Mouse (Mus musculus) heart, adult 2 months (tissue): ENCODE measurements around the gene Zfp580. TPM values are rescaled to one million over a fixed set of nuclear protein-coding genes. Genes with fewer than 3 reads are reported as not detected.

Source experiments
- DNase-seq, 2 experiments: peaks; one replicate each; pipeline ENCODE4 v3.0.0; 2021
- H3K27ac ChIP-seq: fragments of 200-600 bp; 2 replicates; pipeline ENCODE4 v1.8.1; 2022
- H3K27me3 ChIP-seq: fragments of 200-500 bp; 2 replicates; pipeline ENCODE4 v1.6.1; 2012; ENCODE audit warnings: mild to moderate bottlenecking, low read length, inconsistent platforms, mixed read lengths; ENCODE audit not compliant: control insufficient read depth, insufficient read depth
- H3K36me3 ChIP-seq: fragments of 200-500 bp; 2 replicates; pipeline ENCODE4 v1.6.1; 2012; ENCODE audit warnings: low read length, inconsistent platforms; ENCODE audit not compliant: control insufficient read depth, insufficient read depth
- H3K4me1 ChIP-seq: fragments of 200-500 bp; 2 replicates; pipeline ENCODE4 v1.6.1; 2011; ENCODE audit warnings: low read length; ENCODE audit not compliant: control insufficient read depth, insufficient read depth
- H3K4me3 ChIP-seq: fragments of 200-600 bp; 2 replicates; pipeline ENCODE4 v1.8.1; 2022
- H3K79me2 ChIP-seq: fragments of 200-500 bp; replicated peaks from 2 replicates; pipeline ENCODE4 v1.6.1; 2012; ENCODE audit warnings: mild to moderate bottlenecking, inconsistent platforms, low read length, moderate library complexity, mixed read lengths; ENCODE audit not compliant: control insufficient read depth, insufficient read depth
- H3K9ac ChIP-seq: fragments of 200-500 bp; 2 replicates; pipeline ENCODE4 v1.6.1; 2012; ENCODE audit warnings: low read depth, mild to moderate bottlenecking, control low read depth, inconsistent platforms, low read length, mixed read lengths
- CTCF ChIP-seq: fragments of 200-600 bp; IDR thresholded peaks from 2 replicates; pipeline ENCODE4 v1.8.1; 2022; ENCODE audit warnings: antibody characterized with exemption, mild to moderate bottlenecking, moderate library complexity
- EP300 ChIP-seq: fragments of 200-500 bp; IDR thresholded peaks from 2 replicates; pipeline ENCODE4 v1.6.1; 2011; ENCODE audit warnings: low read depth, low read length, control low read depth; ENCODE audit not compliant: insufficient read depth
- POLR2A ChIP-seq: fragments of 200-500 bp; IDR thresholded peaks from 2 replicates; pipeline ENCODE4 v1.6.1; 2011; ENCODE audit warnings: mild to moderate bottlenecking, low read depth, low read length, control low read depth; ENCODE audit not compliant: insufficient read depth
- WGBS: fragments of 180-500 bp; shearing (Covaris S2); methylation state at CpG from one replicate; pipeline ENCODE4 v1.1.7; 2018; 5-methylcytosine and 5-hydroxymethylcytosine counted together
- intact Hi-C: fragments of 180-260 bp; cut with DNase I; formaldehyde crosslinking; loops from one replicate; pipeline ENCODE4 v1.15.1; 2025
- polyA plus RNA-seq: library from polyadenylated mRNA; depleted of rRNA; stranded (reverse); fragments of >200 nt; gene quantifications from 2 replicates; pipeline ENCODE4 v1.2.3, GENCODE M21; 2012
- total RNA-seq, 2 experiments: library from RNA; stranded (reverse); gene quantifications; 2 replicates each; pipeline ENCODE4 v1.2.3; 2021

The Zfp580 gene
- total and polyA plus RNA-seq, 3 experiments: 3.4 to 12.7 (median 4.4) TPM

GRCm38 (mm10) chr7:5080815-5081214 is 29.5 kb downstream of the Zfp580 start:
- H3K9ac ChIP-seq: peak overlapping the region; percentile 91
- H3K4me3 ChIP-seq: peak overlapping the region; percentile 95
- intact Hi-C loops: loop anchor here (1.0 kb wide), 1 partner anchor 44 kb away; the partner anchor contains the start of gene Rasl2-9
- peaks cover 9% of the 10 kb centered on the region for H3K79me2 ChIP-seq
- no peaks in the 10 kb centered on the region for H3K27me3 ChIP-seq
- WGBS: 3% methylated on average over 6 of the region's 6 CpGs
- TF ChIP-seq EP300 (no peak), CTCF (no peak), POLR2A (no peak)
- H3K4me1 ChIP-seq: peaks cover 8% of the 10 kb centered on the region
- peaks cover 26% of the 10 kb centered on the region for H3K36me3 ChIP-seq
- peak overlapping the region; percentile 96 for H3K27ac ChIP-seq
- no peak for DNase-seq

GRCm38 (mm10) chr7:5081241-5081640 is 29.9 kb downstream of the Zfp580 start:
- H3K27ac ChIP-seq: peak overlapping the region; percentile 96
- no peak for TF ChIP-seq EP300
- TF ChIP-seq CTCF: no peak; the same call in 1 of the 2 replicates
- TF ChIP-seq POLR2A: no peak
- DNase-seq: no peak
- H3K4me3 ChIP-seq: peak overlapping the region; percentile 95
- peaks cover 9% of the 10 kb centered on the region for H3K4me1 ChIP-seq
- 15% methylated on average over 6 of the region's 6 CpGs for WGBS
- H3K9ac ChIP-seq: 0 out of 2 replicates have a peak overlapping the region, but pooled peaks have one; percentile 8
- intact Hi-C loops: no loop called here
- H3K79me2 ChIP-seq: peaks cover 12% of the 10 kb centered on the region
- H3K27me3 ChIP-seq: no peaks in the 10 kb centered on the region
- H3K36me3 ChIP-seq: peaks cover 26% of the 10 kb centered on the region

GRCm38 (mm10) chr7:5081939-5082338 is 30.6 kb downstream of the Zfp580 start:
- no peaks in the 10 kb centered on the region for H3K27me3 ChIP-seq
- peaks cover 23% of the 10 kb centered on the region for H3K36me3 ChIP-seq
- intact Hi-C loops: no loop called here
- H3K4me3 ChIP-seq: no peak overlapping the region
- DNase-seq: no peak
- H3K27ac ChIP-seq: no peak overlapping the region
- peaks cover 11% of the 10 kb centered on the region for H3K4me1 ChIP-seq
- WGBS: 86% methylated on average over 2 of the region's 2 CpGs
- peaks cover 14% of the 10 kb centered on the region for H3K79me2 ChIP-seq
- H3K9ac ChIP-seq: no peak overlapping the region
- TF ChIP-seq POLR2A (no peak), EP300 (no peak), CTCF (no peak)

- no peak overlapping the region for H3K27ac ChIP-seq
- H3K36me3 ChIP-seq: peaks cover 24% of the 10 kb centered on the region
- H3K27me3 ChIP-seq: no peaks in the 10 kb centered on the region
- H3K79me2 ChIP-seq: peaks cover 16% of the 10 kb centered on the region
- TF ChIP-seq EP300: no peak
- TF ChIP-seq POLR2A: 0 out of 2 replicates have a peak, but pooled peaks have one; percentile 14
- TF ChIP-seq CTCF: no peak
- peaks cover 11% of the 10 kb centered on the region for H3K4me1 ChIP-seq
- 71% methylated on average over 18 of the region's 18 CpGs for WGBS
- H3K4me3 ChIP-seq: no peak overlapping the region
- peak in 1 of 2 experiments; percentile 40 for DNase-seq
- intact Hi-C loops: no loop called here
- no peak overlapping the region for H3K9ac ChIP-seq
Measured at GRCm38 (mm10) chr7:5083325-5084105, 32.2 kb downstream of the Zfp580 start.

GRCm38 (mm10) chr7:5085512-5085911 is 34.2 kb downstream of the Zfp580 start:
- no peak overlapping the region for H3K9ac ChIP-seq
- WGBS: 57% methylated on average over 1 of the region's 1 CpGs
- H3K4me3 ChIP-seq: no peak overlapping the region
- peaks cover 15% of the 10 kb centered on the region for H3K79me2 ChIP-seq
- H3K27me3 ChIP-seq: no peaks in the 10 kb centered on the region
- intact Hi-C loops: no loop called here
- no peak overlapping the region for H3K27ac ChIP-seq
- TF ChIP-seq EP300 (no peak), POLR2A (no peak), CTCF (no peak)
- peaks cover 23% of the 10 kb centered on the region for H3K36me3 ChIP-seq
- peaks cover 11% of the 10 kb centered on the region for H3K4me1 ChIP-seq
- DNase-seq: no peak

- intact Hi-C loops: no loop called here
- Histone ChIP-seq H3K79me2 (peaks cover 17% of the 10 kb centered on the region), H3K27me3 (no peaks in the 10 kb centered on the region), H3K27ac (no peak overlapping the region), H3K9ac (no peak overlapping the region), H3K4me1 (peaks cover 9% of the 10 kb centered on the region), H3K36me3 (peaks cover 22% of the 10 kb centered on the region), H3K4me3 (no peak overlapping the region)
- 73% methylated on average over 5 of the region's 5 CpGs for WGBS
- TF ChIP-seq EP300: no peak
- DNase-seq: no peak
Measured at GRCm38 (mm10) chr7:5086921-5087440, 35.6 kb downstream of the Zfp580 start.
